Mouse (Mus musculus) megakaryocyte-erythroid progenitor cell, adult 5-6 weeks (primary cell): ENCODE data around the gene Gas1. TPM values are rescaled to one million over a fixed set of nuclear protein-coding genes. Genes with fewer than 3 reads are reported as not detected.

Experiments used
- ATAC-seq: replicated peaks from 2 replicates; pipeline ENCODE4 v1.8.0; 2016; ENCODE audit warnings: mild to moderate bottlenecking, inconsistent platforms; ENCODE audit not compliant: severe bottlenecking, poor library complexity, low FRiP score, low TSS enrichment
- total RNA-seq, 2 experiments: library from RNA; stranded (forward) in 1 of 2; stranded (reverse) in 1 of 2; fragments of 200-1000, 215-1000 nt in 1 of 2; fragments of >200 nt in 1 of 2; fragmentation: Nextera tagmentation in 1 of 2; gene quantifications; 2 replicates each; pipeline ENCODE4 v1.2.3; 2014 to 2017

Gene Gas1
- total RNA-seq, 2 experiments from 2014 or later = not detected

GRCm38 (mm10) chr13:60174953-60175352, 2.2 kb downstream of the Gas1 start:
- ATAC-seq = no peak

- ATAC-seq = no peak
Measured at GRCm38 (mm10) chr13:60173591-60174524, 3.3 kb downstream of the Gas1 start.

GRCm38 (mm10) chr13:60173186-60173585, 4.0 kb downstream of the Gas1 start:
- ATAC-seq = no peak

- no peak for ATAC-seq
Measured at GRCm38 (mm10) chr13:60172366-60173017, 4.7 kb downstream of the Gas1 start.

DNA sequence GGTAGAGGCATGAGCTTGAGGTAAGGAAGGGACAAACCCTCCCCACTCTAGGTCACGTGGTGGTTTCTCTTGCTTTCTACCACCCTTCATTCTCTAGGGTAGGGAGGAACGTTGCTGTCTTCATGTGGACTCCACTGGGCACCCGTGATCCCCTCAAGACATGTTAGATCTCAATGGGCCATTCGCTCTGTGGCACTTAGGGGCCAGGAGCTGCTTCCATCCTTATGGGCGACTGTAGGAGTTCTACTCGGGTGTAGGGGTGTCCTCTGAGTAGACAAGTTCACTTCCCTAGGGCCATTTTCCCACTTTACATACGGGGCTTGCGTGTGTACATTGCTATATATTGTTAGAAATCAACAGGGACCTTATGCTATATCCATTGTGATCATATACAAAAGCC, 5.4 kb downstream of the Gas1 start:
- no peak for ATAC-seq

DNA sequence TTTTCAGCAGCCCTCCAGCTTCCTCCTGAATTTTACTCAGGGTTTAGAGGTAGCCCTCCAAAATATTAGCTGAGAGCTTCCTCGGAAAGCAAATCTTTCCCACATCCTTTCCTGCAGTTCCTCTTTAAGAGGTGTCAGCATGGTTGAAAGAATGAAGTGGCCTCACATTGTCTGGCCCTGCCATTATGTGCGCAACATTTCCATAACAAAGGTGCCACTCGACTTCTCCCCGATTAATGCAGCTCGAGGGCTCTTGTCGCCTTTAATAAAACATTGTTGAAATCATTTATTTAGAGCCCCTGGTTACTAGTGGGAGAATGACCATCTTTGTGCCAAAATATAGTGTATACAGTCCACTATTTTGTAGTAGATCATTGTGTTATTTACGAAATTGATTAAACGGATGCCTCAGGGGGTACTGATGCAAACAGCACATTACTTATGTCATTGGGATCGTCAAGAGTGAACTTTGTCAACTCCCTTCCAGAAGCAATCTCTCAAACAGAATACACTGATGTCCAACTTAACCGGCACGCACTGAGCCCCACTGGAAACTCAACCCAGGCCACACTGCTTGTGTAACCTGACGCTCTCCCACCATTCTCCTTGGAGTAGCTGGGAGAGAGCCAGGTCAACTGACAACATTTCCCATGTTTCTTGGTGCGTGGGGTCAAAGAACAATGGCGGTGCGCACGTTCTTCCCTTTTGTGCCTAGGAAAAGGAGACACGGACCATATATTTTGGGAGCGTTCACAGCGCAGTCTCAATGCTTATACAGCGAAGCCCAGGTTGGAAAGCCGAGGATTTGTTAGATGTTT, 6.1 kb downstream of the Gas1 start:
- ATAC-seq = no peak

DNA sequence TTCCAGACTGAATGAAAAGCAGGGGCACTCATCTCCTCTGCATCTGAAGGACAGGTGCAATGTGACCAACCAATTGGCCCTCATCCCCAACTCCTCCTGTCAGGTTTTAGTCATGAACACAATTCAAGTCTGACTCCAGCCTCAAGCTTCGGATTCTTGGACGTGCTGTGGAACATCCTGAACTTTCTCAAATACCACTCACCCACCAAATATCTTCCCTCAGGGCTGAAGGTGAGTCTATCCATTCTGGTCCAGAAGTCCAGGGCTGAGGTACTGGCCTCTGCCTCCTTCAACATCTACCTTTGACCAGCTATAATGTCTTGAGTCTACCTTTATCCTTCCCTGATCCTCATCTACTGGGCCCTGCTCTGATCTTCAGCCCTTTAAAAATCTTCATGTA, 8.1 kb downstream of the Gas1 start:
- no peak for ATAC-seq

DNA sequence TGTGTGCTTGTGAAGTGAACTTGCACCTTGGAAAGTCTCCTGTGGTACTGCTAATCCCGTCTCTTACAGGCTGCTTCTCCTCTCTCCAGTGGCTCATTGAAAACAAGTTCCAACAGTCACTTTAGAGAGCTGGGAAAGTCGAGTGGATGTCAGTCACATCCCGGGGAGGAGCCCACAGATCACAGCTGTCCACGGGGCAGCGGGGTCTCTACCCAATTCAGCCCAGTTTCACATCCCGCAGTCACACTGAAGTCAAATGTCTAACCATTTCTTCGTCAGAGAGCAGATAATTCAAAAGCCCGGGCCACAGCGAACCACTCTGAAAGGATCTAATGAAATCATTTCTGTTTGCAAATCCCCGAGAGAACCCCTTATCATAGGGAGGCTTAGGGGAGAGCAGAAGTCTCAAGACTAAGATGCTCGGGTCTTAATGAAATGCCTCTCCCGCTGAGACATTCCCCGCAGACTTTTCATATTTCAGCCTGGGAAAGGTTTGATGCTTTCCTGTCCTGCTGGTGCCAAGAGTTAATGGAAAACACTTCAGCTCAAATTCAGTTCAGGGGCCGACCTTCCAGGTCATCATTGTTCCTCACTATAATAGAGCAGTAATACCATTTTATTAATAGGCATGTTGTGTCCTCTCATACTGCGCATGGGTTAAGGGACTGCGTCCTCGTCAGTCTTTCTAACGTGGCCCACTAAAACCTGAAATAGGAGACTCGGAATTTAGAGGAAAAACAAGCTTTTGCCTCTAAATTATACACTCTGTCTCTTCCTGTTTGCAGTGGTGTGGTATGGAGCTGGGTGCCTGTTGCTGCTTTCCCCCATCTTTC, 20.7 kb downstream of the Gas1 start:
- ATAC-seq = no peak

DNA sequence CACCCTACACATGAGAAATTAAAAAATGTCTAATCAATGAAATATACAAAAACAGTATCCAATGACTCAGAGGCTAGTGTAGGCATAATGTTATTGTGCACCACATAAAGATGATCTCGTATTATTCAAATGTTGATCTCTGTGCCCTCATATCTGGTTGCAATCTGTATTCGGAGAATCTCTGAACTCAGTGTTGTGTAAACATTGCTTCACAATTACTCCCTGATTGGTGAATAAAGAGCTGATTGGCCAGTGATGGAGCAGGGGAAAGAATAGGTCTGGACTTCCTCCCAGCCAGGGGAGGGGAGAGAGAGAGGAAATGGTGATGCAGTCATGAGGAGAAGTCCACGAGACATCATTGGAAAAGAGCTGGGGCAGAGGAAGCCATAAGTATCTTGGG, 23.0 kb downstream of the Gas1 start:
- ATAC-seq = no peak

DNA sequence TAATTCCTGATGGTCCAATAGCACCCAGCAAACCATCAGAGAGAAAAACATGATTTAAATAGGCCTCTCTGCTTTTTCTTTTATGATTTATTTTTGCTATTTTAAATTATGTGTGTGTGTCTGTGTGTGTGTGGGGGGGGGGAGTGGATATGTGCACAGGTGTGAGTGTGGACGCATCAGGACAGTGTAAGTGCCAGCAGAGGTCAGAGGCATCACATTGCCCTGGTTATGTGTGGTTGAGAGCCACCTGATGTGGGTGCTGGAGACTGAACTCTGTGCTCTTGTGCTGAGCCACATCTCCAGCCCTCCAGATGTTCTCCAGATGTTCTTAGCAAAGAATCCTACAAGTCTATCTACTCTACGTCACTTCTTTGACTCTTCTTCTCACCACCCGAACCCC, 28.9 kb downstream of the Gas1 start:
- ATAC-seq = no peak

GRCm38 (mm10) chr13:60147857-60148181, 29.3 kb downstream of the Gas1 start:
- no peak for ATAC-seq

GRCm38 (mm10) chr13:60146994-60147856, 29.9 kb downstream of the Gas1 start:
- no peak for ATAC-seq

DNA sequence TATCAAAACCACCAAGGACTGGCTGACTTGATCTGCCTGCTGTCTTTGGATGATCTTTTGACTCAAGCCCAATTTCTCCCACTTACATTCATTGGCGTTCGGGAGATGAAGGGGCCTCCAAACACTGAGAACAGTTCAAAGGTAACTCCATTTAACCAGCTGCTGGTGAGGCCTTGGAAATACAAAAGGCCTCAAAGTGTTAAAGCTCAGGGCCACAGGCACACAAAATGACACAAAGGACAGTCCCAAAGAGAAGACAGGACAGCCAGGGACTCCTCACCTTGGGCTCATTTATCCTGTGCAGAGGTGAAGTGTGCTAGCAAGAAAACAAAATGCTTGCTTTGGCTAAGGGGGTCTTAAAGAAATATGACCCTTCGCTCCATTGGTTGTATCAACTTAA, 30.9 kb downstream of the Gas1 start:
- no peak for ATAC-seq

GRCm38 (mm10) chr13:60136962-60137361, 40.2 kb downstream of the Gas1 start:
- no peak for ATAC-seq

DNA sequence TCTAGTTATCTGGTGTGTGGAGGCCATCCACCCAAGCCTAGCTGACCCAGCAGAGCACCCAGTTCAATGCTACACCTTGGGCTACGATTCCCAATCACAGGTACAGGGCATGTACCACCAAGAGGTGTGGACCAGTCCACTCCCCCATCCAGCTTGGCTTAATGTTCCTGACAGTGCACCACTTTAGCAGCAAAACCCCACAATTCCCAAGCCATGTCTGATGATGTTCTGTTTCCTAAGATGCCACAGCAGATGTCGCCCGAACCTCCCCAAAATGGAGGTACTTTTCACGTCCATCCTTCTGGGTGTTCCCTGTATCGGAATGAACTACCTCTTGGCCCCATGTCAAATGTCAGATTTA, 42.7 kb downstream of the Gas1 start:
- ATAC-seq = no peak

- ATAC-seq = no peak
Measured at GRCm38 (mm10) chr13:60133716-60134438, 43.3 kb downstream of the Gas1 start.

GRCm38 (mm10) chr13:60131771-60132170, 45.4 kb downstream of the Gas1 start:
- no peak for ATAC-seq

GRCm38 (mm10) chr13:60129541-60129940, 47.6 kb downstream of the Gas1 start:
- no peak for ATAC-seq
